Mouse (Mus musculus) intestine, embryonic 14.5 days (tissue): ENCODE measurements around the gene Gm7075. TPM values are rescaled to one million over a fixed set of nuclear protein-coding genes. Genes with fewer than 3 reads are reported as not detected.
"Not testable (repeated sequence)": the region's sequence is repeated elsewhere in the genome, so short reads cannot be mapped to it uniquely, and the experiment has no call there.

Source experiments
- ATAC-seq: fragments of 200-750 bp; cut with Nextera tagmentation; replicated peaks from 2 replicates; pipeline ENCODE4 v1.8.0; 2017; ENCODE audit warnings: low read depth, moderate number of reproducible peaks, moderate TSS enrichment, moderate library complexity; ENCODE audit not compliant: low FRiP score, low TSS enrichment
- DNase-seq: peaks from one replicate; pipeline ENCODE4 v3.0.0-alpha.2; 2018; ENCODE audit warnings: low spot score
- H3K27ac ChIP-seq: fragments of 300-500 bp; sonication (generic); 2 replicates; pipeline ENCODE4 v1.5.1; 2014; ENCODE audit warnings: low read depth, mild to moderate bottlenecking, control low read depth
- H3K27me3 ChIP-seq: fragments of 300-500 bp; sonication (generic); replicated peaks from 2 replicates; pipeline ENCODE4 v1.6.1; 2014; ENCODE audit warnings: low read length, control low read depth; ENCODE audit not compliant: control insufficient read depth, insufficient read depth
- H3K36me3 ChIP-seq: fragments of 300-500 bp; sonication (generic); 2 replicates; pipeline ENCODE4 v1.6.1; 2014; ENCODE audit warnings: low read length, control low read depth; ENCODE audit not compliant: control insufficient read depth, insufficient read depth
- H3K4me1 ChIP-seq: fragments of 300-500 bp; sonication (generic); replicated peaks from 2 replicates; pipeline ENCODE4 v1.6.1; 2014; ENCODE audit warnings: low read length, control low read depth, mixed read lengths; ENCODE audit not compliant: control insufficient read depth, insufficient read depth
- H3K4me2 ChIP-seq: fragments of 300-500 bp; sonication (generic); 2 replicates; pipeline ENCODE4 v1.6.1; 2014; ENCODE audit warnings: low read length
- H3K4me3 ChIP-seq: fragments of 300-500 bp; sonication (generic); 2 replicates; pipeline ENCODE4 v1.5.1; 2014; ENCODE audit warnings: low read depth, low read length, control low read depth, mixed read lengths
- H3K9ac ChIP-seq: fragments of 300-500 bp; sonication (generic); 2 replicates; pipeline ENCODE4 v1.6.1; 2014; ENCODE audit warnings: mild to moderate bottlenecking, low read length
- H3K9me3 ChIP-seq: fragments of 300-500 bp; sonication (generic); 2 replicates; pipeline ENCODE4 v1.6.1; 2016; ENCODE audit warnings: low read length, control low read depth; ENCODE audit not compliant: control insufficient read depth
- WGBS: fragments of 180-500 bp; shearing (Covaris S2); extraction: QIAGEN DNeasy Blood & Tissue Kit; methylation state at CpG from one replicate; pipeline ENCODE4 v1.1.7; 2014; 5-methylcytosine and 5-hydroxymethylcytosine counted together
- polyA plus RNA-seq: library from polyadenylated mRNA; unstranded; fragments of >200 nt; fragmentation: Nextera tagmentation; extraction: Ambion mirVana; gene quantifications from 2 replicates; pipeline ENCODE4 v1.2.1, GENCODE M21; 2014

Gene Gm7075
- not detected in 2 replicates for polyA plus RNA-seq

DNA sequence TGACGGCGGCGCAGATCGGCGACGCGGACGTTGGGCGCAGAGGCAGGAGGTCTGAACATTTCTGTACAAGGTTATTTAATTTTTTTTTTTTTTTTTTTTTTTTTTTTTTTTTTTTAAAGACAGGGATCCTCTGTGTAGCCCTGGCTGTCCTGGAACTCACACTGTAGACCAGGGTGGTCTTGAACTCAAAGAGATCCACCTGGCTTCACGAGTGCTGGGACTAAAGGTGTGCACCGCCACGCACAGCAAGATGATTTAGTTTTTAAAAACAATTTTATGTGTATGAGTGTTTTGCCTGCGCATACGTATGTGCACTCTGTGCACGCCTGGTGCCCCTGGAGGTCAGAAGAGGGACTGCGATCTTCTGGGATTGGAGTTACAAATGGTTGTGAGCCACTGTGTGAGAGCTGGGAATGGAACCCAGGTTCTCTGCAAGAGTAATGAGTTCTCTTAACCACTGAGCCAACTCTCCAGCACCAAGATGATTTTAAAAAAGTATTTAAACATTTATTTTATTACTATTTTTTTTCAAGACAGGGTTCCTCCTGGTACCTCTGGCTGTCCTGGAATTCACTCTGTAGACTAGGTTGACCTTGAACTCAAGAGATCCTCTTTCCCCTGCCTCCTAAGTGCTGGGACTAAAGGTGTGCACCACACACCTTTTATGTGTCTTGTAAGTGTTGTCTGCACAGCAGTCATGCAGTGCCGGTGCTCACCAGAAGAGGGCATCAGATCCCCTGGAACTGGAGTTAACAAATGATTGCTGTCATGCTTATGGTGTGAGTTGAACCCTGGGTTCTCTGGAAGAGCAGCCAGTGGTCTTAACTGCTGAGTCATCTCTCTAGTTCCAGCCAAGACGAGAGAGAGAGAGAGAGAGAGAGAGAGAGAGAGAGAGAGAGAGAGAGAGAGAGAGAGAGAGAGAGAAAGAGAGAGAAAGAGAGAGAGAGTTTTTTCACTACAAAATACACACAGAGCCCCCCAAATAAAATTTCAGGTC is at the start of gene Gm7075:
TSS of gene Gm7075 (minus strand) at position 51 of the 997 bp plus-strand sequence.
- H3K9ac ChIP-seq: no peak within 1 kb of the TSS
- no peak within 1 kb of the TSS for H3K27ac ChIP-seq
- no peak within 1 kb of the TSS for H3K4me2 ChIP-seq
- DNase-seq (peak; percentile 63), ATAC-seq (no peak)
- 87% methylated on average over 18 of the region's 18 CpGs for WGBS
- no peak within 1 kb of the TSS for H3K4me3 ChIP-seq
- no peaks in the 10 kb centered on the region for H3K36me3 ChIP-seq
- no peaks in the 10 kb centered on the region for H3K4me1 ChIP-seq
- H3K9me3 ChIP-seq: no peaks in the 10 kb centered on the region
- no peaks in the 10 kb centered on the region for H3K27me3 ChIP-seq

DNA sequence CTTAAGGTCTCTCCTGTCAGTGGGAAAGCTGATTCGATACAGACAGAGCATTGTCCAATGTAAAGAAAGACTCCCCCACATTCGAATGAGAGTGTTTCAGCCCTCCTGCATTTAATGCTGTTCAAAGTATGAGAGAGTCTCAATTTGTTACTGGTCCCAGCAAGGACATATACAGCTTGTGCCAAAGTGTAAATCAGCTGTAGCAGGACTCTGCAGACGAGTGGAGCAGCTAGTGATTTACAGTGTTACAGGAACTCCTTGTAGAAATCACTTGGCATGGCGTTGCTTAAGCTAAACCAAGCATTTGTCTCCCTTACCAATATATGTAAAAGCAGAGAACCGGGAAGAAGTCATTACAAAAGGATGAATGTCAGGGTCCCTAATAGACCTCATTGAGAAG is 39.3 kb upstream of the Gm7075 start:
- DNase-seq (no peak), ATAC-seq (no peak)
- no peaks in the 10 kb centered on the region for H3K36me3 ChIP-seq
- no peak overlapping the region for H3K4me3 ChIP-seq
- WGBS: 31% methylated on average over 5 of the region's 5 CpGs
- H3K4me2 ChIP-seq: no peak overlapping the region
- H3K27me3 ChIP-seq: no peaks in the 10 kb centered on the region
- H3K4me1 ChIP-seq: peaks cover 5% of the 10 kb centered on the region; the same call in 1 of the 2 replicates
- no peak overlapping the region for H3K27ac ChIP-seq
- no peaks in the 10 kb centered on the region for H3K9me3 ChIP-seq
- H3K9ac ChIP-seq: no peak overlapping the region

DNA sequence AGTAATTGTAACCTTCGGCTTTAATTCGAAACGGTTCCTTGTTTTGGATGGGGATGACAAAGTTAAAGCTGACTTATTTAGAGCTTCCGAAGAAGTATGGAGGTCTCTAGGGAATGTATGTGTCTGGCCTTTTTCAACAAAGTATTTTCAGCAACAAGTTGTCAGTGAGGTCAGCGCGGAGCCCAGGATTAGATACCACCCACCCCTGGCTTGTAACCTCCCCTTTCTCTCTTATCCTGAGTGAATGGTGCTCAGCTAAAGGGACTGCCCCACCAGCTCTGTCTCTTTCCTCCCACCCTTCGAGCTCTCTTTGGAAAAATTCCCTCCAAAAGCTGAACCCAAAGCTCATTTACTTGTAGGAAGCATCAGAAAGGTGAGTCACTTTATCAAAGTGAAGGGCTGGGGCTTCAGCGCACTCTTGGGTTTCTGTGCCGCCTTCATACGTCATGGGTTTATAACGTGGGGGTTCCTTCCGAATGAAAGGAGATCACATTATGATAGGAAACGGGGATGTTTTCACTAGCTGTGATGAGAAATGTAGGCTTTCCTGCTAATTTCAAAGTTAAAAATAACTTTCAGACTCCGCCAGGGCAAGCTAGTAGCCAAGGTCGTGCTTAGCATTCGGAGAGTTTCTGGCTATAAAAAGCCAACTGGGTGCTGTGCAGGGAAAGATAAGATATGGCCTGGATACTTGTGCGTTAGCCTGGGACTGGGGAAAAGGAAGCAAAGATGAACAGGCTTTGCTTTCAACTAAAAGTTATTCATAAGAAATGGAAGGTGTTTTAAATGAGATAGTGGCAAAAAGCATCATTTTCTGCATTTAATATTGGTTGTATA is 35.9 kb upstream of the Gm7075 start:
- no peak overlapping the region for H3K9ac ChIP-seq
- no peaks in the 10 kb centered on the region for H3K36me3 ChIP-seq
- H3K27me3 ChIP-seq: no peaks in the 10 kb centered on the region
- H3K4me1 ChIP-seq: peaks cover 5% of the 10 kb centered on the region; the same call in 1 of the 2 replicates
- ATAC-seq: peak; percentile 55; the same call in 1 of the 2 replicates
- H3K27ac ChIP-seq: peak overlapping the region; percentile 4; the same call in 1 of the 2 replicates
- no peaks in the 10 kb centered on the region for H3K9me3 ChIP-seq
- DNase-seq: peak; percentile 56
- 26% methylated on average over 17 of the region's 17 CpGs for WGBS
- peak overlapping the region; percentile 20 for H3K4me3 ChIP-seq
- H3K4me2 ChIP-seq: peak overlapping the region; percentile 43

DNA sequence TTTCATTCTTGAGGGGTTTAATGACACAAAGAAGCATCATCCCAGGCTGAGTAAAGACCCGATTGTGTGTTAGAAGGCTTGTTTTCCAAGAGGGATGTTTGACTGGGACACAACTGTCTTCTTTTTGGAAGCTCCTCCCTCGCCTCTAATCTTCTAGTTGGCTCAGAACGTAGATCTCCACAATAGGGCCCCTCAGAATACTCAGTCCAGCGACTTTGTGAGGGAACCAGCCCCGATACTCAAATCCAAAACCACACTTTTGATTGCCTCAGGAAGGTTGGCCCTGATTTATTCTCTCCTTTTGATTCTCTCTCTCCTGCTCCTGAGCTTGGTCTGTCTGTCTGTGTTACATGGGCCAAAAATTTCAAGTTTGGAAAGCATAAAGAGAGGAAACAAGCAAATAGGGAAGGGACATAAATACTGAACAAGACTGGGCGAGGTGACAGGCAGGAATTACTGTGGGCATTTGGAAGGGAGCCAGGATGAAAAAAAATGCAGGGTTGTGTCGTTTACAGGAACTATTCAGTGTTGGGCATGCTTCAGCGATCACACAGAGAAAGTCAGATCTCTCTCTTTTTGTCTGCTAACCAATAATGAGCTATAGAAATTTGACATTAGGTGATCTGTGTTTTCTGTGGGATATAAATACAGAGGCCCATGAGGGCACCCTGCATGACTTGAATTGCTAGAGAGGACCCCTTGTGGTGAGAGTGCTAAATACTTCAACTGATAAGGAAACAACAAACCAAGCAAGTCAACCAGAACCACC is 33.7 kb upstream of the Gm7075 start:
- no peak overlapping the region for H3K4me3 ChIP-seq
- ATAC-seq: no peak
- no peak overlapping the region for H3K27ac ChIP-seq
- H3K9ac ChIP-seq: no peak overlapping the region
- H3K27me3 ChIP-seq: no peaks in the 10 kb centered on the region
- no peak for DNase-seq
- H3K4me2 ChIP-seq: no peak overlapping the region
- H3K36me3 ChIP-seq: no peaks in the 10 kb centered on the region
- no peaks in the 10 kb centered on the region for H3K9me3 ChIP-seq
- H3K4me1 ChIP-seq: 0 out of 2 replicates have a peak, but pooled peaks cover 5% of the 10 kb centered on the region
- 55% methylated on average over 8 of the region's 8 CpGs for WGBS

DNA sequence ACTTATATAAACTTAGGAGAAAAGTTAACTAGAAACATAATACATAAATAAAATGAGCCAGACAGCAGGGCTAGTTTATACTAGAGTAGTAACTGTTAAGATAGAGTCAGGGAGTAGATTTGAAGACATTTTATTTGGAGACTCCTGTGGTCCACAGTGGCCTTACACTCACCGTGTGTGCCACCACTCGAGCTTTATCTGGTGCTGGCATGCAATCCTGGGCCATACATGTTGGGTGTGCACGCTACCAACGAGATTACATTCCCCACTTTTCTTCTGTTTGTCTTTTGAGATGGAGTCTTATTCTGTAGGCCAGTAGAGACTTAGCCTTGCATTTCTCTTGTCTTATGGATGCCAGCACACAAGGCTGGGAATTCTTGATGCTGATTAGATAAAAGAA is 32.3 kb upstream of the Gm7075 start:
- ATAC-seq: no peak
- Histone ChIP-seq H3K4me1 (0 out of 2 replicates have a peak, but pooled peaks cover 4% of the 10 kb centered on the region), H3K4me2 (no peak overlapping the region), H3K4me3 (no peak overlapping the region), H3K36me3 (no peaks in the 10 kb centered on the region), H3K9me3 (no peaks in the 10 kb centered on the region), H3K27ac (no peak overlapping the region), H3K27me3 (no peaks in the 10 kb centered on the region), H3K9ac (no peak overlapping the region)
- WGBS: 80% methylated on average over 4 of the region's 4 CpGs
- no peak for DNase-seq

DNA sequence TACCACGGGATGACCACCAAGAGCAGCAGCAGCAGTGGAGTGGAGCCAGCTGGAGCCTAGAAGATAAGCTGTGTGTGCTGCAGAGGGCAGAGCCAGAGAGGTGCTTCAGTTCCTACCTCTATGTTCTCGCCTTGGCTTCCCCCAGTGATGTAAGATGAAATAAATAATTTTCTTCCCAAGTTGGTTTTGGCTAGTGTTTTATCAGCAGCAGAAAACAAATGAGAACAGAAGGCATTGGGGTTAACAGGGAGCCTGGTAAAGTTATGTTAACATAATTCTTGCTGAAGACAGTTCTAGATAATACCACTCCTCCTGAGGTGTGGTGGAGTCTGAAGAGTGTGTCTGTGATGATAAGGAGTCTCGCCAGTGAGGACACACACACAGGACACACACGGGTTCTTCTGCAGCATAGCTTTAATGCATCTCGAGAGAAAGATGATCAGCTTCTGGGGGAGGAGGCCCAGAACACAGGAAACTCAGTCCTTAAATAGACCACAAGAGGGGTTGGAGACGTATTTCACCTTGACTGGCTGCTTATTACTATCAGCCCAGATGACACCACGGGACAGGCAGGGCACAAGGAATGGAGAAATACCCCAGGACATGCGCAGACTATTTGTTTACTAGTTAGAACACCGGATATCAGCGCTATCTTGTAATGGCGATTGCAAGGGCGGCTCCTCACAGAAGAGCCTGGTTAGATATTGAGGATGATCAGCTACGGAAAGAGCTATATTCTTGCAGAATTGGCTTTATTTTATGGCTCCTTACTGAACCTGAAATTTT is 23.2 kb upstream of the Gm7075 start:
- H3K4me2 ChIP-seq, H3K9me3 ChIP-seq, ATAC-seq, H3K36me3 ChIP-seq, H3K27ac ChIP-seq, H3K4me1 ChIP-seq, H3K4me3 ChIP-seq, DNase-seq, H3K9ac ChIP-seq, H3K27me3 ChIP-seq: not testable (repeated sequence)
- WGBS: 80% methylated on average over 13 of the region's 13 CpGs

DNA sequence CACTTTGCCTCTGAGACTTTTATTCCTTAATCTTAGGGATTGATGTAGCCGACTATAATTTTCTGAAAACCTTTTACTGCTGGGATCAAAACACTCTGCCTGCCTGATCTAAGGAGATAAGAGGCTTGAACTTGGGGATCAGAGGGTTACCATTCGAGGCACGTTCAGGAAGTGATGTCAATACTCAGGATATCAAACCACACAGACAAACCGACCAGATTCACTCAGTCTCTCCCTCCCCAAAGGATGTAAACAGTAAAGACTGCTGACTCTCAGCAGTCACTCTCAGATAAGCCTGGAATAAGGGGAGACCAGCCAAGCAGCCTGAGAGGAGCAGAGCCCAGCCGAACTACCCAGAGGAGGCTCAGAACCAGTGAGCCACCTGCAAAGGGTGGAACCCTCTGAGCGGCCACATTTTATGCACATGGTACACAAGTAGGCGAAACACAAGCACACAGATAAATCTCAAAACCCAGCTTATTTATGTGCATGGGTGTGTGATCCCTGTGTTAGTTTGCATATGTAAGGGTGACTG is 18.2 kb upstream of the Gm7075 start:
- WGBS: 65% methylated on average over 7 of the region's 7 CpGs
- H3K27ac ChIP-seq: no peak overlapping the region
- no peak overlapping the region for H3K9ac ChIP-seq
- no peaks in the 10 kb centered on the region for H3K9me3 ChIP-seq
- no peaks in the 10 kb centered on the region for H3K4me1 ChIP-seq
- H3K4me3 ChIP-seq: no peak overlapping the region
- ATAC-seq (no peak), DNase-seq (no peak)
- H3K4me2 ChIP-seq: no peak overlapping the region
- H3K36me3 ChIP-seq: no peaks in the 10 kb centered on the region
- H3K27me3 ChIP-seq: no peaks in the 10 kb centered on the region
